Mouse (Mus musculus) liver, adult (tissue): ENCODE measurements around the gene Mboat2.

Experiments used
- GATA4 ChIP-seq: IDR thresholded peaks from 2 replicates; pipeline ENCODE4 v1.6.1; 2014; ENCODE audit warnings: mild to moderate bottlenecking, low read length; ENCODE audit not compliant: insufficient replicate concordance

The Mboat2 gene

DNA sequence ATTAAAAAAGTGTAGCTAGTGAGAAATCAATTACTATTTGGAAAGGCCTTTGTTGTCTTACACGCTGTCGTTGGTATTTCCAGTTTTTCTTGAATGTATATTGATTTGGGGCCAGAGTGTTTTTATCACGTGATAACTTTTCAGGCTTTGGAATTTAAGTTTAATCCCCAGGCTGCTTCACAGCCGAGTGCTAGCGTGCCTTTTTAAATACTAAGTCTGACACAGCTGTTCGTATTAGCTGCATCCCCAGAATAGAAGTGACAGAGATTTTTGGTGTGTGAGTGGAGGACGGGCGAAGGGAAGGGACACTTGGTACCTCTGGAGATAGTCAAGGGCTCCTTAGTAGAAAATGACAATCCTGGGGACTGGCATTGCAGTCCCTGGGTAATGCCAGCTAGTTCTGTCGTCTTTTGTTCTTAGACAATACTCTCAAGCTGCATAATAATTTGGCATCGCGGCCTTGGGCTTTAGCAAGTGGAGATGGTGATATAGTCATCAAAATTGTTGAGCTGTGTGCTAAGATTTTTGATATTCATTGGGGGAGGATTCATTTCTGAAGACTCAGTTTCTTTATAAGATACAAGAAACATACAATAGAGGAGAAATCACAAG lies 11.7 kb downstream of the Mboat2 start:
- no peak for TF ChIP-seq GATA4

DNA sequence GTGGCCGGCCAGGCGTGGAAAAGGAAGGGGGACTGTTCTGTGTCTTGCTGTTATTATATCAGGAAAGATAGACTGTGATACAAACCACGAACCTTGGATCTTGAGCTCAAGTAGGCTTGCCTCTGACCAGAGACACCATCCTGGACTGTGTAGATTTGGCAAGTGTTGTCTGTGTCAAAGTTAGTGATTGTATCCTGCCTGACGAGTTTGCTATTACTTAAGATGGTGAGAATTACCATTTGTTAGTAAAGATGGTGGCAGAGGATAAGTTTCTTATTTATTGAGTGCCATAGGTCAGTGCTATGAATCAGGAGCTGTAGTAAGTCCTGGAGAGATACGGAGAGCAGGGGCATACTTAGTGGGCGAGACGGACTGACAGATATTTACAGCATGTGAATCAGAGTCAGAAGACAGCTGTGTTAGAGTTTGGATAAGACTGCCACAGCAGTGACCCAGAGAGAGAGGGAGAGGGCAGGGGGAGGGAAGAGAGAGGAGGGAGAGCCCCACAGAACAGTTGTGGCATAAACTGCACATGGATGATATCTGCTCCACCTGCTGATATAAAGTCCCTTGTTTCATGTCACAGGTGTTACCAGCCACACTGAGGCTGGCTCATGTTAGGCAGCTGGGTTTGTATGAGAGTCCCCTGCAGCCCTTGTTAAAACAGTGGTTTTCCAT lies 12.9 kb downstream of the Mboat2 start:
- no peak for TF ChIP-seq GATA4

DNA sequence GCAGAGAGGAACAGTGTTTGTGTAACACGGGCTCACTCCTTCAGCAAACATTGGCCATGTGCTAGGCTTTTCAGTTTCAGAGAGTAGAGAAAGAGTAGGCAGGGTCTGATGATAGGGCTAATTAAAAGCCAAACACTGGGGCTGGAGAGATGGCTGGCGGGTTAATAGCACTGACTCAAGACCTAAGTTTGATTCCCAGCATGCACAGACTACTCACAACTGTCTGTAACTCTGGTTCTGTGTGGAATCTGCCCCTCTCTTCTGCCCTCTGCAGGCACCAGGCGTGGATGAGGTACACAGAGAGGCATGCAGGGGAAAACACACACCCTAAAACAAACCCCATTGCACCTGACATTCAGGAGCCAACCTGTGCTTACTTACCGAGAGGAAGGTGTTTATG lies 14.7 kb downstream of the Mboat2 start:
- TF ChIP-seq GATA4 = no peak

DNA sequence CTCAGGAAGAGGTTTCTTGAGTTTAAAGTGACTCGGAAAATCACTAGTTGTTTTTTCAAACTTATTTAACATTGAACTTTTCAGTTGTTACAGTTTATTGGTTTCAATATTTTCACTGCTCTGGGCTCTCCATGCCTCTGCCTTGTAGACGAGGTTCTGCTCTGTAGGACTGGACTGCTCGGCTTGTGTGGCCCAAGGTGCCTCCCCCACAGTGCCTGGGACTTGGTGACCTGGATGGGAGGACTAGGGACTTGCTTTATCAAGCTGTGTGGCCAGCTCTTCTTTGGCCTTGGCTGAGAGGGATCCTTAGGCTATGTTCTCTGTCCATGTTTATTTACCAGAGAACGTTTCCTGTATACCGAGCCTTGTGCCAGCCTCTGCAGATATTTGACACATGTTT lies 17.4 kb downstream of the Mboat2 start:
- no peak for TF ChIP-seq GATA4

DNA sequence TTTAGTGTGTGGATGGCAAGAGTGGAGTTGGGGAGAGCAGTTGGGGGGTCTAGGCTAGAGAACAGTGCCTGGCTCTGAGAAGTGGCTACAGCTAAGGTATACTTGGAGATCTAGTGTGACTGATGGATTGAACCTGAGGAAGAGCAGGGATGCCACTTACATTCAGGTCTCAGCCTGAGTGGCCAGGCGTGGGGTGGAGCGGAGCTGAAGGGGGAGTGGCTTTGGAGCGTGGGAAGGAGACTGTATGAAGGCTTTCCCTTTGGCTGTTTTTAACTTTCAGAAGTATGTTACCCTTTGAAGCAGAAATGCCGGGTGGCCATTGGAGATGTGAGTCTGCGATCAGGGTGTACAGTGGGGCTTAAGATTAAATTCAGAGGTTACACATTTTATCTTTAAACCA lies 26.7 kb downstream of the Mboat2 start:
- no peak for TF ChIP-seq GATA4

DNA sequence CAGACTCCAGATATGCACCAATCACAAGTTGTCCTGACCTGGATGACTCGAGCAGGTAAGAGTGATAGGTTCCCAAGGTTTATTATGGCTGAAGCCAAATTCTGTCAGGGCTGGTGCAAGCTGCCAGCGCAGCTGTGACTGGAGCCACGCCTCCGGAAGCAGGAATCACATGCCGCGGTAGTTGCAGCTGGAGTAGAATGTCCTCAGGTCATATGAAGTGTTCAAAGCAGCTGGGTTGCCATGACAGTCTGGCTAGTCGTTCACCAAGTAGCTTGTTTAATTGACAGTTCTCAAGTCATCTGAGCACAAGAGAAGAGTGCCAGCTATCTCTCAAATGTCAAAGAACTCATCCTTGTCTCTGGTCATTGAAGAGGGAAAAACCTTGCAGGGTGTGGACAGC lies 28.7 kb downstream of the Mboat2 start:
- TF ChIP-seq GATA4 = no peak

DNA sequence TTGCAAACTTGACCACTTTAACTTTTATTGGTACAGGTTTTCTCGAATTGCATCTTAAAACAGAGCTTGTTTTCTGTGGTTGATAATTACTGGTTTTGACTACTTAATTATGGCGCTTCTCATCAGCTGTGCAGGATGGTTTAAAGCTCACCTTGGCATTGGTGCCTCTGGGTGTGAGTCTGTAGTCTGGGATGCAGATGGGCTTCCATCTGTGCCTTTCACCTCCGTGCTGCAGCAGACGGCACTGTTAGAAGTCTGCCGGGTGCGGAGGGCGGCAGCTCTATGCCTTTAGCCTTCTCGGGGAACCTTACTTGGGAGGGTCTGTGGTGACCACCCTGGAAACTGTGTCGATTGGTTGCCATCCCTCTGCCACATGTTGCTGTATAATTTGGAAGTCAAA lies 29.8 kb downstream of the Mboat2 start:
- no peak for TF ChIP-seq GATA4

DNA sequence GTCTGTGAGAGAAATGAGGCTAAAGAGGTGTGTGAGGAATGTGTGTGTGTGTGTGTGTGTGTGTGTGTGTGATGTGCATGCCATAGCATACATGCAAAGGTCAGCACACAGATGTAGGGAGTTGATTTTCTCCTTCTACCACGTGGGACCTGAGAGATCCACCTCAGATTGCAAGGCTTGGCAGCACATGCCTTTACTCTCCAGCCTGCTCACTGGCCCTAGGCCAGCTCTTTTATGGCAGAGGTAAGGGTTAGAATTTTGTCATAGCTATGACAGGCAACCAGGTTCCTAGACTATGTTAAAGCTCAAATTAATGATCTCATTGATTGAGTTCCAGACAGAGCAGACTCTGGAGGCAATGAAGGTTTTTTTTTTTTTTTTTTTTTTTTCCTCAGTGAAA lies 33.1 kb downstream of the Mboat2 start:
- TF ChIP-seq GATA4 = no peak

DNA sequence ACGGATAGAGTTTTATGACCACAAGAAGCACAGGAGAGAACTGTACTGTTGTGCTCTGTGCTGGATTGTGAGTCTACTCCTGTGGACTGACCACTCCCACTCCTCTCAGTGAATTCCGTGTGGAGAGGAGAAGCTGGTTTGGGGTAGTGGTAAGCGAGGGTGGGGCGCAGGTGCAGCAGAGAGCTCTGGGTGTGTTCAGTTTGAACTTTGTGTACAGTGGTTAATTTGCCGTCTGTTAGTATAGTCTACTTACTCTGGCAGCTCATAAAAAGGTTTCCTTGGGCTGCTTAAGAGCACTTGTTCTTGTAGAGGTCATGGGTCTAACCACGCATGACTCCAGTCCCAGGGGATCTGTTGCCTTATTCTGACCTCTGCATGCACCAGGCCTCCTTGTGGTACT lies 36.0 kb downstream of the Mboat2 start:
- no peak for TF ChIP-seq GATA4

DNA sequence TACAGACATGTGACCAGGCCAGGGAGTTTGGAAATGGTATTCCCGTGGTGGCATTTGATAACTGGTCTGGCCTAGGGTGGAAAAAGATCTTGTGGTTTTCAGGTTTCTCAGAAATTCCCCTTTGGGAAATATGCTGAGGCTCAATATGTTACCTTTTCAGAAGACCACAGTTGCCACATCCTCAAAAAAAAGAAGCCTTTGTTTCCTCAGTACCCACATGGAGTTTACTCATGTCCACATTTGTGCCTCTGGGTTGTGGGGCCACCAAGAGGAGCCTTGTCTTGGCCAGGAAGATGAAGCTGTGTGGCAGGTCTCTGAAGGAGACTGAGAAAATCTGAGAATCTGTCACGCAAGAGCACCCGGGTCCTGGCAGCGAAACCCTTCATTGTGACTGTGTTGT lies 38.0 kb downstream of the Mboat2 start:
- TF ChIP-seq GATA4 = no peak

DNA sequence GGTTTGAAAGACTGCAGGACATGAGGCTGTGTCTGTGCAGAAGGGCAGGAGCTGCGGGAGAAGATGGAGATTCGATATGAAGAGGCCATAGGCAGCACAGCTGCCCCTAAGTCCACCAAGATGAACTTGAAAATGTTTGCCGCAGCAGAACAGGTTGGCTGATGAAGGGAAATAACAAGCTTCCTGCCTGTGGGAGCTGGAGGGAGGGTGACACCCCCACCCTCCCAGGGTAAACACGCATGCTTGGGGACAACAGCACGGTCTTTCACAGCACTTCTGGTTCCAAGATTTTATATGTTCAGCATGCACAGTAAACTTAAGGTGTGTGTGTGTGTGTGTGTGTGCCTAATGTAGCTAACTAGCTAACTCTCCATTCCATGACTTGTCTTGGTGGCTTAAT lies 38.6 kb downstream of the Mboat2 start:
- no peak for TF ChIP-seq GATA4

DNA sequence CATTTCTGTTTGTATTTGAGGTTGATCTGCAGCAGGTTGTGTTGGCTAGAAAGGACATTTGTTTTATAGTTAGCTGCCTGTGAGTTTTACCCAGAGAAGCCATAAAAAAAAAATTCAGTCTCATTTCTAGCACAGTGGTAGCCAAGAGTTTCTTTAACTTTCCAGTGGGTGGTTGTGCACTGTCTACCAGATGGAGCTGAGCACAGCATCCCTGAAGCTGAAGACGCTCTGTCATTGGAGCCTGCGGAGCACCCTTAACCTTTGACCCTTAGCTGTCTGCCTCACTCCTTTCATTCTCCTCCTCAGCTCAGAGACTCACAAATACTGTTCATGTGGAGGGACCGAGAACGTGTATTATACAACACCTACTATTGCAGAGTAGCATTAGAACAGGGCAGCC lies 40.2 kb downstream of the Mboat2 start:
- TF ChIP-seq GATA4 = no peak

DNA sequence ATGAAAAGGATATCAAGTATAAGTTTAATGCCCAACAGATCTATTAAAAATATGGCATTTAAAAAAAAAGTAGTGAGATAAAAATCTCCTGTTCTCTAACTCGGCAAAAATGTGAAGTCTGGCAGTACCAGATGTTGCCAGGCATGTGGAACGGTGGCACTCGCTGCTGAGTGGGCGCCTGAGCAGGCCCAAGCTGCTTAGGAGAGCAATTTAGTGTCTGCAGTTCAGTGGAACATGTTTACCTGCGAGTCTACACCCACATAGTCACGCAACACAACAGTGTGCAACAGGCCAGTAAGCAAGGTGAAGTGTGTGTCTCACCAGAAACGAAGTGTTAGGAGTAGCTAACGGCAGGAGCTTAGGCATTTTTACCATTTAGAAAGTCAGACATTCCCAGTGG lies 41.6 kb downstream of the Mboat2 start:
- no peak for TF ChIP-seq GATA4

DNA sequence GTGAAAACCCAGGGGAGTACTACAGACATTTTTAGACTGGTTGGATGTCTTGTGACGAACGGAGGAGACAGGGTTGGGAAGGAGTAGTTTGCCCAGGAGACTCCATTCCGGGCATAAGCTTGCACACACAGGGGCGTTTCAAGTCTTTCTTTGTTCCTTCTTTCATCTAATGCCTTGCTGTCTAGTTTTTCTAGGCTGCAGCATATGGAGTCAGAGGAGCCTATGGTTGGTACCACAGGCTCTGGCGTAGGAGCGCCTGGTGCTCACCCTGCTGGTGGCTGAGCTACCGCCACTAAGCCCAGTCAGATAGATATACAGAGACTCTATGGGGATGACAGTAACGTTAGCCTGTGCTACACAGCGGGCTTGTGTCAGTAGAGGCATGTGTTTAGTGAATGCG lies 42.0 kb downstream of the Mboat2 start:
- TF ChIP-seq GATA4 = no peak

DNA sequence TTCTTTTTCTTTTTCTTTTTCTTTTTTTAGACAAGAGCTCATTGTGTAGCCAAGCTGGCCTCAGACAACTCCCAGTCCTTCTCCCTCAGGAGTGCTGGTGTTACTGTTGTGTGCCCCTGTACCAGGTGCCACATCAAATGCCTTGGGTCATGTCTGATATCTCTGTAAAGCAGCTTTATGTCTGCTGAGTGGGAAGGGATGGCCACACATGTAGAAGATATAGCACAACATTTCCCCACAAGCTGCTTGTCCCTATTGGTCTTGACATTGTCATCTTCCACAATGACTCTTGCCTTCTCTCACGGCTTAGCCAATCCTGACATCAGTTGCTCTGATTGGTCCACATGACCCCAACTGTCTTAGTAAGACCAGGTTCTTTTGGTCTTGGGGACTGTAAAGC lies 45.2 kb downstream of the Mboat2 start:
- TF ChIP-seq GATA4 = no peak

DNA sequence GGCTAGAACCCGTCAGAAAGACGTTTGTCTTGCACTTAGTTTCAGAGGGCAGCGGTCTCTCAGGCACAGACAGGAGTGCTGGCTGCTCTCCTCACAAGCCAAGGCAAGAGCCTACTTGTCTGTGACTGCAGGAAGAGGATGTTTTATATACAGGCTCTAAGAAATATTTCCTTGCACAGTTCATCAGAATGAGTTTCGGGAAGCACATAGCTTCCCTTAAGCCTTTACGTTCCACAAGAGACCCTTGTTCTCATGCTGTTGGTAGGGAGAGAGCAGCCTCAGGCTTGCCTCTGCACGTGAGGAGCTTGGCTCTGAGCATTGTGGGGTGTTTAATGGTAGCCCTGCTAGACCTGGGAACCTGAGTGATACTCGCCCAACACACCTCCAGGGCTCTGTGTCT lies 46.6 kb downstream of the Mboat2 start:
- TF ChIP-seq GATA4 = no peak

DNA sequence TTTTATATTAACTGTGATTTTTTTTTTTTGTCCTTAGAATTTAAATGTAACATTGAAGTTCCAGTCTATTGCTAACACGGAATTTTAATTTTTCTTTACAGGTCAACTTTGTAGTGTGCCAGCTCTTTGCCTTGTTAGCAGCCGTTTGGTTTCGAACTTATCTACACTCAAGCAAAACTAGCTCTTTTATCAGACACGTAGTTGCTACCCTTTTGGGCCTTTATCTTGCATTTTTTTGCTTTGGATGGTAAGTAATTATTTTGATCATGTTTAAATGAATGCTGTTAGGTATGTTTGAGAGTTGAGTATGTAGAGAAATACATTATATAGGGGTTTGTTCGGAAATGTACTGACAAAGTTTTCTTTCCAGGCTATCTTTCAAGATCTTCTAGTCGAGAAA lies 47.4 kb downstream of the Mboat2 start:
- TF ChIP-seq GATA4 = no peak
